Mouse (Mus musculus) ES-E14 (cell line): ENCODE results near the gene Nasp. TPM values are rescaled to one million over a fixed set of nuclear protein-coding genes. Genes with fewer than 3 reads are reported as not detected.

ENCODE experiments used
- DNase-seq: peaks from one replicate; pipeline ENCODE4 v3.0.0-alpha.2; 2013; ENCODE audit warnings: low read depth, low spot score
- H3K27ac ChIP-seq: 2 replicates; pipeline ENCODE4 v1.5.1; 2012; ENCODE audit warnings: low read depth, mild to moderate bottlenecking, low read length, moderate library complexity, mixed read lengths; ENCODE audit not compliant: poor library complexity, insufficient read depth, severe bottlenecking
- H3K36me3 ChIP-seq: 2 replicates; pipeline ENCODE4 v1.6.1; 2012; ENCODE audit warnings: mild to moderate bottlenecking, low read length, moderate library complexity, mixed read lengths; ENCODE audit not compliant: control insufficient read depth, poor library complexity, insufficient read depth, severe bottlenecking
- H3K4me1 ChIP-seq, 2 experiments: fragments of 150-350 bp in 1 of 2; sonication (generic) in 1 of 2; 2 replicates each; pipeline ENCODE4 v1.6.1; 2012; ENCODE audit warnings: low read length in 2 of 2, mild to moderate bottlenecking in 1 of 2, mixed read lengths in 1 of 2; ENCODE audit not compliant: control insufficient read depth in 2 of 2, insufficient read depth in 2 of 2, poor library complexity in 1 of 2
- H3K4me3 ChIP-seq, 2 experiments: fragments of 150-350 bp in 1 of 2; sonication (generic) in 1 of 2; 2 replicates each; pipeline ENCODE4 v1.5.1; 2012; ENCODE audit warnings: low read length in 2 of 2, low read depth in 1 of 2, mild to moderate bottlenecking in 1 of 2, mixed read lengths in 1 of 2; ENCODE audit not compliant: insufficient read depth in 1 of 2, poor library complexity in 1 of 2, severe bottlenecking in 1 of 2
- H3K9ac ChIP-seq: 2 replicates; pipeline ENCODE4 v1.6.1; 2012; ENCODE audit warnings: low read depth, mild to moderate bottlenecking, low read length, mixed read lengths; ENCODE audit not compliant: poor library complexity, insufficient read depth, severe bottlenecking
- H3K9me3 ChIP-seq: fragments of 150-350 bp; sonication (generic); 2 replicates; pipeline ENCODE4 v1.6.1; 2012; ENCODE audit warnings: low read depth, mild to moderate bottlenecking, low read length; ENCODE audit not compliant: control insufficient read depth, insufficient read depth
- CHD2 ChIP-seq: IDR thresholded peaks from 2 replicates; pipeline ENCODE4 v1.6.1; 2014; ENCODE audit warnings: mild to moderate bottlenecking, low read depth, low read length, inconsistent platforms
- HCFC1 ChIP-seq: IDR thresholded peaks from 2 replicates; pipeline ENCODE4 v1.6.1; 2012; ENCODE audit warnings: low read length, inconsistent platforms, borderline replicate concordance; ENCODE audit not compliant: insufficient read depth
- MAFK ChIP-seq: IDR thresholded peaks from 2 replicates; pipeline ENCODE4 v1.6.1; 2014; ENCODE audit warnings: mild to moderate bottlenecking, low read depth, low read length, inconsistent platforms; ENCODE audit not compliant: insufficient read depth
- ZC3H11A ChIP-seq: IDR thresholded peaks from 2 replicates; pipeline ENCODE4 v1.6.1; 2012; ENCODE audit warnings: low read depth, mild to moderate bottlenecking, inconsistent platforms, low read length, borderline replicate concordance
- ZNF384 ChIP-seq: IDR thresholded peaks from 2 replicates; pipeline ENCODE4 v1.6.1; 2012; ENCODE audit warnings: low read depth, low read length, inconsistent platforms
- in situ Hi-C, 2 experiments: fragments of 600-800 bp; cut with MboI; formaldehyde crosslinking; loops; one replicate each; pipeline ENCODE4 v1.15.1; 2025; ENCODE audit warnings: low sequenced_read_pairs in 2 of 2, inconsistent platforms in 1 of 2; ENCODE audit not compliant: unreplicated experiment in 2 of 2
- total RNA-seq: library from RNA; depleted of rRNA; stranded (reverse); fragments of 300-350 nt; gene quantifications from 2 replicates; pipeline ENCODE4 v1.2.3, GENCODE M21; 2012

The Nasp gene
- total RNA-seq, 1 experiment = 342 TPM

DNA sequence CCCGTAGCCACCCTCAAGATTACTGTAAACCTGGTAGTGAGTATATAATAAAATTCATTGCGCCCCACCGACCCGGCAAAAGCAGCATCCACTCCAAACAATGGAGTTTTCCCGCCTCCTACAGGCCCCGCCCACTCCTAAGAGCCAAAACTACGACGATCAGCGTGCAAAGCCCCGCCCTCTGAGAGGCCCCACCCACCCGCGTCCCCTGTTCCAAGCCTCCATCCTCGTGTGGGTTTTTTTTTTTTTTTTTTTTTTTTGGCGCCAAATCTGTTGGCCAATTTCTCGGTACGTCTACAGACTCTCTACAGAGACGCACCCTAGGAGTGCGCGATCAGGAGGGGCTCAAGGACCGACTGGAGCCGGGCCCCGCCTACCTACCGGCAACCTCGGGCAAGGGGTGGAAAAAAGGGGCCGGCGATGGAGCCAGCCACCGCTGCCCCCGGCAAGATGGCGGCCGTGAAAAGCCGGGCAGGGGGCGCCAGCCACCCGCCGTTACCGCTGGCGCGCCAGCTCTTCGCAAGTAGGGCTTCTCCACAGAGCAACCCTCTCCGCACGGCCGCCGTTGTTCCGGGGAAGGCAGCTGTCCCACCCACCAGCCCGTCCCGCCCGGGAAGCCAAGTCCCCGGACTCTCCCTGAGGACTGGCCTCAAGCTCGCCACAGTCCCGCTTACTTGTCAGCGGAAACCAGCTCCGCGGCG is 933 bp downstream of the Nasp start:
- in situ Hi-C loops = no loop called here
- peaks cover 8% of the 10 kb centered on the region for H3K36me3 ChIP-seq
- H3K4me1 ChIP-seq = peaks cover 0 to 2% of the 10 kb centered on the region in 2 experiments; a peak in 1 of 4 replicates
- no peaks in the 10 kb centered on the region for H3K9me3 ChIP-seq
- DNase-seq = peak; percentile 94
- H3K27ac ChIP-seq = peak overlapping the region; percentile 89
- no peak for TF ChIP-seq MAFK
- peak; percentile 39; the same call in 1 of the 2 replicates for TF ChIP-seq HCFC1
- no peak for TF ChIP-seq ZC3H11A
- peak; percentile 96 for TF ChIP-seq ZNF384
- no peak for TF ChIP-seq CHD2
- peak overlapping the region; percentile 93 to 96 for H3K4me3 ChIP-seq
- H3K9ac ChIP-seq = peak overlapping the region; percentile 100

DNA sequence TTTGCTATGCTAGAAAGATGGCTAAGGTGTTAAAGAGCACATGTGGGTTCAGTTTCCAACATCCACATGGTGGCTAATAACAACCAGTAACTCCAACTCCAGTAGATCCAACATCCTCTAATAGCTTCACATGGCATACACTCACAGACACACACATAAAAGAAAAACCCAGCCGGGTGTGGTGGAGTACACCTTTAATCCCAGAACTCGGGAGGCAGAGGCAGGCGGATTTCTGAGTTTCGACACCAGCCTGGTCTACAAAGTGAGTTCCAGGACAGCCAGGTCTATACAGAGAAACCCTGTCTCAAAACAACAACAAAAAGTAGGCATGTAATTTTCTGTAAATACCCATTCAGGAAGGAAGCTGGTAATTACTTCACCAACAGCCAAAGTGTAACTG is 2.9 kb downstream of the Nasp start:
- peaks cover 0 to 1% of the 10 kb centered on the region in 2 experiments; a peak in 1 of 4 replicates for H3K4me1 ChIP-seq
- TF ChIP-seq CHD2 (no peak), ZC3H11A (no peak), ZNF384 (no peak), HCFC1 (no peak), MAFK (no peak)
- in situ Hi-C loops = no loop called here
- H3K27ac ChIP-seq = no peak overlapping the region
- no peak overlapping the region; the same call in 1 of the 2 replicates for H3K9ac ChIP-seq
- H3K36me3 ChIP-seq = peaks cover 18% of the 10 kb centered on the region
- H3K4me3 ChIP-seq = peak overlapping the region; percentile 93 to 96
- H3K9me3 ChIP-seq = no peaks in the 10 kb centered on the region
- no peak for DNase-seq

- in situ Hi-C loops = no loop called here
- H3K4me3 ChIP-seq = no peak overlapping the region
- H3K27ac ChIP-seq = no peak overlapping the region
- no peaks in the 10 kb centered on the region for H3K9me3 ChIP-seq
- peaks cover 28% of the 10 kb centered on the region for H3K36me3 ChIP-seq
- H3K4me1 ChIP-seq = no peaks in the 10 kb centered on the region
- DNase-seq = no peak
- TF ChIP-seq HCFC1 (no peak), ZNF384 (no peak), MAFK (no peak), ZC3H11A (no peak), CHD2 (no peak)
- H3K9ac ChIP-seq = no peak overlapping the region
Observed at GRCm38 (mm10) chr4:116615237-116615636, 12.5 kb downstream of the Nasp start.

- H3K36me3 ChIP-seq = peaks cover 30% of the 10 kb centered on the region
- no peak overlapping the region for H3K9ac ChIP-seq
- H3K4me3 ChIP-seq = no peak overlapping the region
- TF ChIP-seq ZNF384 = no peak
- no peak for TF ChIP-seq ZC3H11A
- H3K4me1 ChIP-seq = no peaks in the 10 kb centered on the region
- no peak overlapping the region for H3K27ac ChIP-seq
- no peaks in the 10 kb centered on the region for H3K9me3 ChIP-seq
- no peak for DNase-seq
- in situ Hi-C loops = no loop called here
Observed at GRCm38 (mm10) chr4:116612621-116613020, 15.1 kb downstream of the Nasp start.
